Mouse (Mus musculus) kidney, postnatal 0 days (tissue): Measurements from ENCODE around the gene Kcnip2. TPM values are rescaled to one million over a fixed set of nuclear protein-coding genes. Genes with fewer than 3 reads are reported as not detected.
A peak's percentile ranks its signal among the peaks of the same experiment; 100 is the strongest.

Source experiments
- ATAC-seq: fragments of 200-750 bp; cut with Nextera tagmentation; replicated peaks from 2 replicates; pipeline ENCODE4 v1.8.0; 2017; ENCODE audit warnings: low read depth, moderate number of reproducible peaks, moderate TSS enrichment, moderate library complexity; ENCODE audit not compliant: low FRiP score
- DNase-seq: peaks from one replicate; pipeline ENCODE4 v3.0.0-alpha.2; 2016; ENCODE audit warnings: low spot score
- H3K27ac ChIP-seq: fragments of 300-500 bp; sonication (generic); 2 replicates; pipeline ENCODE4 v1.5.1; 2014; ENCODE audit warnings: mild to moderate bottlenecking
- H3K27me3 ChIP-seq: fragments of 300-500 bp; sonication (generic); 2 replicates; pipeline ENCODE4 v1.6.1; 2014; ENCODE audit warnings: low read length, mixed read lengths; ENCODE audit not compliant: insufficient read depth
- H3K36me3 ChIP-seq: fragments of 300-500 bp; sonication (generic); 2 replicates; pipeline ENCODE4 v1.6.1; 2014; ENCODE audit warnings: low read length, mixed read lengths; ENCODE audit not compliant: insufficient read depth
- H3K4me1 ChIP-seq: fragments of 300-500 bp; sonication (generic); replicated peaks from 2 replicates; pipeline ENCODE4 v1.6.1; 2014; ENCODE audit warnings: antibody characterized with exemption, low read length, mixed read lengths; ENCODE audit not compliant: insufficient read depth
- H3K4me2 ChIP-seq: fragments of 300-500 bp; sonication (generic); 2 replicates; pipeline ENCODE4 v1.6.1; 2014; ENCODE audit warnings: mild to moderate bottlenecking, low read length, moderate library complexity, mixed read lengths
- H3K4me3 ChIP-seq: fragments of 300-500 bp; sonication (generic); replicated peaks from 2 replicates; pipeline ENCODE4 v1.5.1; 2014; ENCODE audit warnings: low read depth, low read length
- H3K9ac ChIP-seq: fragments of 300-500 bp; sonication (generic); 2 replicates; pipeline ENCODE4 v1.6.1; 2014; ENCODE audit warnings: low read depth, low read length
- H3K9me3 ChIP-seq: fragments of 300-500 bp; sonication (generic); replicated peaks from 2 replicates; pipeline ENCODE4 v1.6.1; 2016; ENCODE audit warnings: low read length, inconsistent platforms, mixed read lengths
- CTCF ChIP-seq: IDR thresholded peaks from 2 replicates; pipeline ENCODE4 v1.5.1; 2016; ENCODE audit warnings: antibody characterized with exemption, low read depth, mild to moderate bottlenecking, moderate library complexity
- WGBS: fragments of 180-500 bp; shearing (Covaris S2); extraction: QIAGEN DNeasy Blood & Tissue Kit; methylation state at CpG from one replicate; pipeline ENCODE4 v1.1.7; 2014; 5-methylcytosine and 5-hydroxymethylcytosine counted together
- polyA plus RNA-seq: library from polyadenylated mRNA; unstranded; fragments of >200 nt; fragmentation: Nextera tagmentation; extraction: Ambion mirVana; gene quantifications from 2 replicates; pipeline ENCODE4 v1.2.1, GENCODE M21; 2015

Gene Kcnip2
- polyA plus RNA-seq, 1 experiment from 2014 or later, result 1.5 TPM

GRCm38 (mm10) chr19:45748691-45749242 lies 67.1 kb downstream of the Kcnip2 start:
- TF ChIP-seq CTCF, result no peak
- Histone ChIP-seq H3K9ac (peak overlapping the region; percentile 84), H3K9me3 (no peaks in the 10 kb centered on the region), H3K27me3 (peaks cover 18% of the 10 kb centered on the region; the same call in 1 of the 2 replicates), H3K4me3 (peak overlapping the region; percentile 78), H3K4me2 (peak overlapping the region; percentile 97), H3K36me3 (peaks cover 14% of the 10 kb centered on the region; the same call in 1 of the 2 replicates), H3K4me1 (peaks cover 18% of the 10 kb centered on the region), H3K27ac (no peak overlapping the region)
- peak; percentile 16; the same call in 1 of the 2 replicates for ATAC-seq
- DNase-seq, result no peak
- WGBS, result under 1% methylated on average over 33 of the region's 33 CpGs

GRCm38 (mm10) chr19:45748206-45748605 lies 67.7 kb downstream of the Kcnip2 start:
- no peaks in the 10 kb centered on the region for H3K9me3 ChIP-seq
- ATAC-seq (no peak), DNase-seq (no peak)
- WGBS, result 48% methylated on average over 9 of the region's 9 CpGs
- no peak for TF ChIP-seq CTCF
- no peak overlapping the region; the same call in 1 of the 2 replicates for H3K9ac ChIP-seq
- H3K4me2 ChIP-seq, result peak overlapping the region; percentile 97
- peak overlapping the region; percentile 78 for H3K4me3 ChIP-seq
- H3K36me3 ChIP-seq, result peaks cover 11% of the 10 kb centered on the region; the same call in 1 of the 2 replicates
- peaks cover 18% of the 10 kb centered on the region; the same call in 1 of the 2 replicates for H3K27me3 ChIP-seq
- H3K27ac ChIP-seq, result no peak overlapping the region
- H3K4me1 ChIP-seq, result peaks cover 18% of the 10 kb centered on the region

GRCm38 (mm10) chr19:45747028-45747867 lies 68.6 kb downstream of the Kcnip2 start:
- peaks cover 25% of the 10 kb centered on the region for H3K4me1 ChIP-seq
- no peaks in the 10 kb centered on the region for H3K9me3 ChIP-seq
- peak; percentile 89 for DNase-seq
- no peak overlapping the region for H3K27ac ChIP-seq
- 0 out of 2 replicates have a peak, but pooled peaks have one; percentile 12 for ATAC-seq
- H3K27me3 ChIP-seq, result peaks cover 18% of the 10 kb centered on the region; the same call in 1 of the 2 replicates
- H3K9ac ChIP-seq, result no peak overlapping the region
- H3K4me3 ChIP-seq, result no peak overlapping the region
- no peak overlapping the region for H3K4me2 ChIP-seq
- 21% methylated on average over 11 of the region's 11 CpGs for WGBS
- peak; percentile 92 for TF ChIP-seq CTCF
- H3K36me3 ChIP-seq, result peaks cover 7% of the 10 kb centered on the region; the same call in 1 of the 2 replicates

- WGBS, result 15% methylated on average over 29 of the region's 29 CpGs
- Histone ChIP-seq H3K36me3 (0 out of 2 replicates have a peak, but pooled peaks cover 2% of the 10 kb centered on the region), H3K27me3 (peaks cover 22% of the 10 kb centered on the region; the same call in 1 of the 2 replicates), H3K4me3 (0 out of 2 replicates have a peak overlapping the region, but pooled peaks have one; percentile 4), H3K9me3 (no peaks in the 10 kb centered on the region), H3K9ac (no peak overlapping the region), H3K4me1 (peaks cover 25% of the 10 kb centered on the region), H3K4me2 (no peak overlapping the region), H3K27ac (no peak overlapping the region)
- DNase-seq (peak; percentile 88), ATAC-seq (0 out of 2 replicates have a peak, but pooled peaks have one; percentile 1)
- TF ChIP-seq CTCF, result peak; percentile 86
Observed at GRCm38 (mm10) chr19:45746153-45747020, 69.5 kb downstream of the Kcnip2 start.

GRCm38 (mm10) chr19:45745344-45746152 lies 70.3 kb downstream of the Kcnip2 start:
- Histone ChIP-seq H3K27me3 (peaks cover 30% of the 10 kb centered on the region; the same call in 1 of the 2 replicates), H3K9me3 (no peaks in the 10 kb centered on the region), H3K4me1 (peaks cover 25% of the 10 kb centered on the region), H3K9ac (no peak overlapping the region), H3K36me3 (no peaks in the 10 kb centered on the region), H3K4me2 (no peak overlapping the region), H3K4me3 (0 out of 2 replicates have a peak overlapping the region, but pooled peaks have one; percentile 4), H3K27ac (no peak overlapping the region)
- TF ChIP-seq CTCF, result no peak
- ATAC-seq (no peak), DNase-seq (no peak)
- WGBS, result 7% methylated on average over 32 of the region's 32 CpGs
